Mouse (Mus musculus): ENCODE data around the gene Smad5. TPM values are rescaled to one million over a fixed set of nuclear protein-coding genes. Genes with fewer than 3 reads are reported as not detected.

The Smad5 gene
- polyA plus RNA-seq, 1 experiment from 2014 or later: 44.3 TPM

DNA sequence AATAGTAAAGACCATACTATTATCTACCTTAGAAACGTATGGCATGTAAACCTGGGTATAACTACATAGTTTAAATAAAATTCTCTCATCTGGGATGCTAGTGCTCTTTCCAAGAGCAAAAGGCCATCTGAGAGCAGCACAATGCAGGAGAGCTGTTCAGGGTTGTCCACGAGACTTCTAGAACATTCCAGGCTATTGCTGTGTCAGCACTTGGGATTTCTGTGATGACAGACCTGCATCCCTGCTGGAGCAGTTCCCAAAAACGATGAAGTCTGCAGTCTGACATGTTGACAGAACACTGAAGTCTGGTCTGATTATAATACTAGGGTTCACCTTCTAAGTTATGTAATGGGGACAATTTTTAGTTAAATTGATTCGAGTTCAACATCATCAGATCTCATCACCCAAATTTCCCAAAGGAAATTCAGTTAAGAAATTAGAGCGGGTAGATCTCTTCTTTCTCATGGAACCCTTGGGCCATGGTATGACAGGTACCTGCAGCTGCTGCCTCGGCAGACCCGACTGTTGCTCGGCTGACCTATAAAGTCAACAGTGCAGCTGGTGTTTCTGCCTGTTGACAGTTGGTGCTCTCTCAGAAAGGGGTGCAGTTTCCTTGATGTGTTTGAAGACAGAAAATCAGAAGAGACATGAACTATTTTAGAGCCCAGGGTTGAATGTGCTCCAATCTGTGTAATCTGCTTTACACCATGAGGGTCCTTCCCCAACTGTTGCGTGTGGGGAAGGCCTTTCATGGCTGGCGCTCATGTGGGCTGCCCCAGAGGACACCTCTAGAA is 44.1 kb downstream of the Smad5 start:
- H3K4me1 ChIP-seq: peaks cover 5% of the 10 kb centered on the region
- no peak overlapping the region for H3K27ac ChIP-seq (replicated peaks)
- WGBS: 83% methylated on average over 10 of the region's 10 CpGs
- no peak for DNase-seq (ENCODE audit: low spot score)
- peaks cover 14% of the 10 kb centered on the region for H3K36me3 ChIP-seq (replicated peaks)
- no peak overlapping the region for H3K4me3 ChIP-seq
- no peaks in the 10 kb centered on the region for H3K9me3 ChIP-seq
- peaks cover 27% of the 10 kb centered on the region for H3K27me3 ChIP-seq (replicated peaks; ENCODE audit: low read depth, poor library complexity, severe bottlenecking)

DNA sequence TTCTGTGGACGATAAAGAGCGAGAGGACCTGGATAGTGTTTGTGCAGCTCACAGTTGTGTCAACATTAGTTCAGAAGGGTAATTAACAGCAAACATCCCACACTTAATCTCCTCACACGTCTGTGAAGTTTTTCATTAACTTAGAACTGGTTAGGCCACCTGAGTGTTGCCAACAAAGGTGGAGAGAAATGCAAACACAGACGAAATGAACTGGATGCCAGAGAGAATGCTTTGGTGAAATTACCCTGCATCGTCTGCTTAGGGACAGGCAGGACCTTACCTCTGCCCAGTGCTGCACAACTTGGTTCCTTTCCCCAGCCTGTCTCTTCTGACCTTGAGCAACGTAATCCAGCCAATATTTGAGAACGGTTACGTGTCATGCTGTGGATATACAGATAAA is 44.7 kb downstream of the Smad5 start:
- H3K4me1 ChIP-seq: peaks cover 11% of the 10 kb centered on the region
- H3K27ac ChIP-seq (replicated peaks): no peak overlapping the region
- DNase-seq (ENCODE audit: low spot score): no peak
- H3K4me3 ChIP-seq: no peak overlapping the region
- WGBS: 71% methylated on average over 8 of the region's 8 CpGs
- peaks cover 8% of the 10 kb centered on the region for H3K36me3 ChIP-seq (replicated peaks)
- H3K27me3 ChIP-seq (replicated peaks; ENCODE audit: low read depth, poor library complexity, severe bottlenecking): peaks cover 33% of the 10 kb centered on the region
- H3K9me3 ChIP-seq: no peaks in the 10 kb centered on the region

- Histone ChIP-seq H3K9me3 (no peaks in the 10 kb centered on the region), H3K36me3 (replicated peaks) (peaks cover 3% of the 10 kb centered on the region), H3K4me1 (peaks cover 24% of the 10 kb centered on the region), H3K27me3 (replicated peaks; ENCODE audit: low read depth, poor library complexity, severe bottlenecking) (peaks cover 51% of the 10 kb centered on the region), H3K27ac (replicated peaks) (no peak overlapping the region), H3K4me3 (no peak overlapping the region)
- WGBS: 86% methylated on average over 7 of the region's 7 CpGs
- no peak for DNase-seq (ENCODE audit: low spot score)
Measured at GRCm38 (mm10) chr13:56749377-56749776, 46.6 kb downstream of the Smad5 start.

GRCm38 (mm10) chr13:56751774-56752173 is 49.0 kb downstream of the Smad5 start:
- H3K27ac ChIP-seq (replicated peaks): no peak overlapping the region
- 7% methylated on average over 5 of the region's 5 CpGs for WGBS

DNA sequence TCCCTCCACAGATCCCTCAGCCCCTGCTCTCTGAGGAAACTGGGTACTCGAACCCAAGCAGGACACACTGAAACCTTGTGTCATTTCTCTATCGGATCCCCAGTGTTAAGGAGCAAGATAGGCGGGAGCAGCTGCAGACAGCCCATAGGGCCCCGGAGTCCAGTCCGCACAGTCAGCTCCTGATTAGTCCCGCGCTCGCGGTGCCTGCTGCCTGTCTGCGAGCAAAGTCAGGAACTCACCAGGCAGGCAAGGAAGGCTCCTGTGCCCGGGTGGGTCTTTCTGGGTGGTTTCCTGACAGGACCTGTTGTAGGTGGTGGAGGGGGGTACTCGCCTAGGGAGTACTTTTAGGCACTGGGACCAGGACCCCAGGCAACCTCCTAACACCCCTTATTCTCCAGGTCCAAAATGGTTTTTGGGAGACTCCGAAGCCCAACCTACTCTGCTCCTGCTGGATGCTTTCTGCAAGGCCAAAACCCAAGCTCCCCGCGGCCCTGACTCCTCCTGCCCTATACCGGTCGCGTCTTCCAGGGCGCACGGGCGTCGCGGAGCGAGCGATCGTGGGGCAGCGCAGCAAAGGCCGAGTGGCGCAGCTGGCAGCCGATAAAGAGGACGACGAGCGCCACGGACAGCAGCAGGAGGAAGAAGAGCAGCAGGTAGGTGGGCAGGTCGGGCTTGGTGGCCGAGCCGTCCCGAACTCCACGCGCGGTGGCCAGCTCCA is 49.8 kb downstream of the Smad5 start:
- Histone ChIP-seq H3K27ac (replicated peaks) (peak overlapping the region; percentile 37; the same call in 1 of the 2 replicates), H3K36me3 (replicated peaks) (no peaks in the 10 kb centered on the region), H3K9me3 (no peaks in the 10 kb centered on the region), H3K4me3 (peak overlapping the region; percentile 66), H3K4me1 (peaks cover 30% of the 10 kb centered on the region), H3K27me3 (replicated peaks; ENCODE audit: low read depth, poor library complexity, severe bottlenecking) (peaks cover 82% of the 10 kb centered on the region)
- peak; percentile 68 for DNase-seq (ENCODE audit: low spot score)
- 1% methylated on average over 41 of the region's 41 CpGs for WGBS

More at GRCm38 (mm10) chr13:56751774-56752173, 49.0 kb downstream of the Smad5 start:
- DNase-seq (ENCODE audit: low spot score): no peak
- H3K4me1 ChIP-seq: peaks cover 24% of the 10 kb centered on the region
- no peaks in the 10 kb centered on the region for H3K36me3 ChIP-seq (replicated peaks)
- H3K9me3 ChIP-seq: no peaks in the 10 kb centered on the region
- H3K4me3 ChIP-seq: no peak overlapping the region; the same call in 1 of the 2 replicates
- peaks cover 75% of the 10 kb centered on the region for H3K27me3 ChIP-seq (replicated peaks; ENCODE audit: low read depth, poor library complexity, severe bottlenecking)

GRCm38 (mm10) chr13:56753192-56753951 is 50.6 kb downstream of the Smad5 start, which contains the start of gene Gm45623:
Gm45623 (minus strand) TSS chr13:56753827.
- H3K27me3 ChIP-seq (replicated peaks; ENCODE audit: low read depth, poor library complexity, severe bottlenecking): peaks cover 87% of the 10 kb centered on the region
- WGBS: under 1% methylated on average over 71 of the region's 71 CpGs
- DNase-seq (ENCODE audit: low spot score): peak; percentile 62
- H3K4me3 ChIP-seq: peak within 1 kb of the TSS; percentile 66
- peak within 1 kb of the TSS; percentile 37; the same call in 1 of the 2 replicates for H3K27ac ChIP-seq (replicated peaks)
- H3K36me3 ChIP-seq (replicated peaks): no peaks in the 10 kb centered on the region
- peaks cover 31% of the 10 kb centered on the region for H3K4me1 ChIP-seq
- H3K9me3 ChIP-seq: no peaks in the 10 kb centered on the region

GRCm38 (mm10) chr13:56755871-56756270 is 53.1 kb downstream of the Smad5 start:
- H3K4me3 ChIP-seq: no peak overlapping the region
- 67% methylated on average over 6 of the region's 6 CpGs for WGBS
- peaks cover 77% of the 10 kb centered on the region for H3K27me3 ChIP-seq (replicated peaks; ENCODE audit: low read depth, poor library complexity, severe bottlenecking)
- peaks cover 31% of the 10 kb centered on the region for H3K4me1 ChIP-seq
- DNase-seq (ENCODE audit: low spot score): peak; percentile 47
- H3K9me3 ChIP-seq: no peaks in the 10 kb centered on the region
- no peaks in the 10 kb centered on the region for H3K36me3 ChIP-seq (replicated peaks)
- H3K27ac ChIP-seq (replicated peaks): no peak overlapping the region

DNA sequence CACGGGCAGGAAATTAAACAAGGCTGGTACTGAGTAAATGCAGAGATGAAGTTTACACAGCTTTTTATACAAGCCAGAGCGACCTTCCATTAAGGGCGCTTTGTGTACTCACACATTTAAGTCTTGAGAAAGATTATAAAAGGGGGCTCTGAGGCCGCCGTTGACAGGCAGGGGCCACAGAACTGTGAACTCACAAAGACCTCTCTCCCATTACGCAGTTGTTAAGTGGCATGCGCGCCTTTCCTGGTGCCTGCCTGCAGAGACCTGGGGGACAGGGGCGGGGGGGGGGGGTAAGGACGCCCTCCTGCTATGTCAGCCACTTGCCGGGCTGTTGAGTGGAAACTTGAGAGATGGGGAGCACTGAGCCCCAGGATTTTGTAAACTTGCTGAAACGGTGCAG is 54.4 kb downstream of the Smad5 start:
- WGBS: 61% methylated on average over 12 of the region's 12 CpGs
- H3K4me1 ChIP-seq: peaks cover 24% of the 10 kb centered on the region
- no peaks in the 10 kb centered on the region for H3K9me3 ChIP-seq
- peaks cover 75% of the 10 kb centered on the region for H3K27me3 ChIP-seq (replicated peaks; ENCODE audit: low read depth, poor library complexity, severe bottlenecking)
- no peaks in the 10 kb centered on the region for H3K36me3 ChIP-seq (replicated peaks)
- no peak for DNase-seq (ENCODE audit: low spot score)
- H3K4me3 ChIP-seq: no peak overlapping the region
- no peak overlapping the region for H3K27ac ChIP-seq (replicated peaks)

DNA sequence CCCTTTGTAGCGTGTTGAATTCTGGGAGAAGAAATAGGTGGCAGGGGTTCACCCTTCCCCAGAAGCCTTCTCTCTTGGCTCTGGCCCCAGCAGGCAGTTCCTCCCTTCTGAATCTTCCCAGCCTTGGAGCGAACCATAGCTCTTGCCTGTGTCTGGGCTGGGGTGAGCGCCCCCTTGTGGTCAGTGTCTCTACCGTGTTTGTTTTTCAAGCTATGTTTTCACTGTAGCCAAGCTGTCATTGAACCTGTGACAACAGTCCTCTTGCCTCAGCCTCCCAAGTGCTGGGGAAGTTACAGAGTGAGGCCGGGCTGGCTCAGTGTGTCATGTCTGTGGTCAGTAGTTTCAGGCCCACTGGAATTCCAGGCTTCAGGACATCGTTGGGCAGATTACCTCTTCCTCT is 55.7 kb downstream of the Smad5 start:
- Histone ChIP-seq H3K4me1 (peaks cover 21% of the 10 kb centered on the region), H3K27ac (replicated peaks) (no peak overlapping the region; the same call in 1 of the 2 replicates), H3K36me3 (replicated peaks) (no peaks in the 10 kb centered on the region), H3K4me3 (no peak overlapping the region), H3K27me3 (replicated peaks; ENCODE audit: low read depth, poor library complexity, severe bottlenecking) (peaks cover 73% of the 10 kb centered on the region), H3K9me3 (no peaks in the 10 kb centered on the region)
- 23% methylated on average over 6 of the region's 6 CpGs for WGBS
- peak; percentile 88 for DNase-seq (ENCODE audit: low spot score)

DNA sequence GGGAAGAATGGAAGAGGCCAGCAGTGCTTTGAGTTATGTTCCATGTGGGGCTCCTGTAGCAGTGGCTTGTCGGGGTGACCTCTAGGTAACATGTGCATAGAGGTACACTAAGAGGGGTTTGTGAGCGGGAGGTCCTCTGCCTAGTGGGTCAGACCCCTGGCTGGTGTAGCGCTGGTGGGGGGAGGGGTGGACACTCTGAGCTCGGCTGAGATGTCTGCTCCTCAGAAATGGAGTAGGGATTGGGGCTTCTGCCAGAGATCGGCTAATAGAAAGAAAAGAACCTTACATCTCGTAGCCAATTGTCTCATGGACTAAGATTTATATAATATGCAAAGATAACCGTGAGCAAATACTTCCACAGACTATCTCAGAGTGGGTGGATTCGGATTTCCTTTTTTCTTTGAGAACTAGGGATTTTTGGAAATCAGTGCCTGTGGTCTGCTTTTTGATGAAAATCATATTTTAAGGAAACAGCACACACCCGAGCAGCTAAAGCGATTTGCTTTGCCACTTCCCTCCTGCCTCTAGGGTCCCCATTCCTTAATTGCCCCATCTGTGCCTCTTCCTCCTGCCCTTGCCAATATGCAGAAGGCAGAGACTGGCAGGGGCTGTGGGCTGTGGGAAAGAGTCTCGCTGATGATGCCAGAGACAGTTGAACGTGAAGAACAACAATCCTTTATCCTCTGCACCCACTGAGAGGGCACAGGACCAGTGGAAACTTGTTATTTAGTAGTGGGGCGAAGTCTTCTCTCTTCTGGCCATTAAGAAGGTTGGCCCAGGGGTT is 59.8 kb downstream of the Smad5 start:
- H3K36me3 ChIP-seq (replicated peaks): no peaks in the 10 kb centered on the region
- H3K9me3 ChIP-seq: no peaks in the 10 kb centered on the region
- H3K27ac ChIP-seq (replicated peaks): no peak overlapping the region
- 46% methylated on average over 13 of the region's 13 CpGs for WGBS
- H3K27me3 ChIP-seq (replicated peaks; ENCODE audit: low read depth, poor library complexity, severe bottlenecking): peaks cover 41% of the 10 kb centered on the region
- no peak for DNase-seq (ENCODE audit: low spot score)
- H3K4me1 ChIP-seq: peaks cover 32% of the 10 kb centered on the region
- no peak overlapping the region for H3K4me3 ChIP-seq

DNA sequence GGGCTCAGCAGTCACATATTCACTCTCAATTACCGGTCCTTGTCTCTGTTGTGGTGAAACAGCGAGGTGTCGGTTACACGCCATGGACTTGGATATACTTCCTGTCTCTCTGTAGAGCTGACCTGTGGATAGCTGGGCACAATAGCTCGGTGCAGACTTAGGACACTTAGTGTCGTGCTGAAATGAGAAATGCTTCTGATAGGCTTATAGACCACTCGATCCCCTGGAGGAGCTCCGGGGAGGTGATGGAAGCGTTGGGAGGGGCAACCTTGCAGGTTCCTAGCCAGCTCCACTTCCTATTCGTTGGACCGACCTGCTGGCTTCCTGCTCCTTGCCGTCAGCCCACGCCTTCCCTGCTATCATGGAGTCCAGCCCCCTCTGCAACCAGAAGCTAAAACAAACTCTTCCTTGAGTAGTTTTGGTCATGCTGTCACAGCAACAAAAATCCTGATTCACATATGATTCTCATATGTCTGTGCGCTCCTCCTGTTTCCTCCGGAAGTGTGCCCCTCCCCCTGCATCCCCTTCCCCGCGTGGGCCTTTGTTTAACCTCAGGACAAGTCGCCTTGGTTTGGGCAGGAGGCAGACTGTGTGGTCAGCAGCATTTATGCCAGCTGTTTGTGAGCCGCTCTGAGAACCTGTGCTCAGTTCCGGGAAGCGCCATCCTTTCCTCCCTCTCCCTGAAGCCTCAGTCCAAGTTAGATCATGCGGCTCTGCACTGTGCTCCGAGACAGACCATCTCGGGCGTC is 62.6 kb downstream of the Smad5 start:
- Histone ChIP-seq H3K4me3 (peak overlapping the region; percentile 25; the same call in 1 of the 2 replicates), H3K27ac (replicated peaks) (peak overlapping the region; percentile 73), H3K4me1 (peaks cover 52% of the 10 kb centered on the region), H3K9me3 (no peaks in the 10 kb centered on the region), H3K36me3 (replicated peaks) (no peaks in the 10 kb centered on the region), H3K27me3 (replicated peaks; ENCODE audit: low read depth, poor library complexity, severe bottlenecking) (peaks cover 34% of the 10 kb centered on the region)
- peak; percentile 59 for DNase-seq (ENCODE audit: low spot score)
- 54% methylated on average over 25 of the region's 25 CpGs for WGBS
